Mouse (Mus musculus) forebrain, embryonic 12.5 days (tissue): ENCODE measurements at regions not wholly inside any gene's neighbourhood (a gene's known extent, or its start where the extent isn't known, plus 50 kb on each side); places are given as distances from the start of the nearest gene placed in this dataset.

ENCODE experiments used
- ATAC-seq: fragments of 200-750 bp; cut with Nextera tagmentation; 2 replicates; pipeline ENCODE4 v1.8.0; 2017; ENCODE audit warnings: moderate TSS enrichment; ENCODE audit not compliant: low FRiP score
- H3K27ac ChIP-seq: fragments of 300-500 bp; sonication (generic); 2 replicates; pipeline ENCODE4 v1.5.1; 2016; ENCODE audit warnings: mild to moderate bottlenecking
- H3K27me3 ChIP-seq: fragments of 300-500 bp; sonication (generic); 2 replicates; pipeline ENCODE4 v1.6.1; 2016; ENCODE audit warnings: mild to moderate bottlenecking
- H3K36me3 ChIP-seq: fragments of 300-500 bp; sonication (generic); replicated peaks from 2 replicates; pipeline ENCODE4 v1.6.1; 2016; ENCODE audit warnings: mild to moderate bottlenecking
- H3K4me1 ChIP-seq: fragments of 300-500 bp; sonication (generic); 2 replicates; pipeline ENCODE4 v1.6.1; 2016
- H3K4me2 ChIP-seq: fragments of 300-500 bp; sonication (generic); 2 replicates; pipeline ENCODE4 v1.6.1; 2016; ENCODE audit warnings: mild to moderate bottlenecking, moderate library complexity
- H3K4me3 ChIP-seq: fragments of 300-500 bp; sonication (generic); replicated peaks from 2 replicates; pipeline ENCODE4 v1.5.1; 2016; ENCODE audit warnings: mild to moderate bottlenecking
- H3K9ac ChIP-seq: fragments of 300-500 bp; sonication (generic); 2 replicates; pipeline ENCODE4 v1.6.1; 2016; ENCODE audit warnings: mild to moderate bottlenecking
- H3K9me3 ChIP-seq: fragments of 300-500 bp; sonication (generic); 2 replicates; pipeline ENCODE4 v1.6.1; 2016
- WGBS: fragments of 180-500 bp; shearing (Covaris S2); methylation state at CpG from one replicate; pipeline ENCODE4 v1.1.7; 2016; 5-methylcytosine and 5-hydroxymethylcytosine counted together

GRCm38 (mm10) chr9:61163671-61164288, 208.4 kb upstream of the Tle3 start:
- no peak for ATAC-seq
- Histone ChIP-seq H3K9me3 (no peaks in the 10 kb centered on the region), H3K4me3 (no peak overlapping the region), H3K36me3 (no peaks in the 10 kb centered on the region), H3K27ac (0 out of 2 replicates have a peak overlapping the region, but pooled peaks have one; percentile 42), H3K4me2 (no peak overlapping the region), H3K4me1 (peaks cover 33% of the 10 kb centered on the region), H3K27me3 (peaks cover 44% of the 10 kb centered on the region), H3K9ac (no peak overlapping the region)
- 72% methylated on average over 19 of the region's 19 CpGs for WGBS

- ATAC-seq, result no peak
- peaks cover 30% of the 10 kb centered on the region for H3K4me1 ChIP-seq
- peaks cover 39% of the 10 kb centered on the region for H3K27me3 ChIP-seq
- 69% methylated on average over 11 of the region's 11 CpGs for WGBS
- no peak overlapping the region for H3K9ac ChIP-seq
- no peak overlapping the region for H3K4me3 ChIP-seq
- no peaks in the 10 kb centered on the region for H3K9me3 ChIP-seq
- no peaks in the 10 kb centered on the region for H3K36me3 ChIP-seq
- no peak overlapping the region for H3K4me2 ChIP-seq
- H3K27ac ChIP-seq, result no peak overlapping the region
These were observed 207.5 kb upstream of the Tle3 start for GRCm38 (mm10) chr9:61164501-61165251.

GRCm38 (mm10) chr9:61166115-61166514, 206.1 kb upstream of the Tle3 start:
- Histone ChIP-seq H3K9ac (no peak overlapping the region), H3K4me3 (no peak overlapping the region), H3K27ac (no peak overlapping the region), H3K36me3 (no peaks in the 10 kb centered on the region), H3K4me1 (peaks cover 30% of the 10 kb centered on the region), H3K4me2 (no peak overlapping the region), H3K9me3 (no peaks in the 10 kb centered on the region), H3K27me3 (peaks cover 25% of the 10 kb centered on the region; the same call in 1 of the 2 replicates)
- 83% methylated on average over 2 of the region's 2 CpGs for WGBS
- ATAC-seq, result no peak

GRCm38 (mm10) chr9:61167097-61167842, 204.9 kb upstream of the Tle3 start:
- Histone ChIP-seq H3K4me2 (no peak overlapping the region), H3K4me3 (no peak overlapping the region), H3K4me1 (peaks cover 29% of the 10 kb centered on the region), H3K9me3 (no peaks in the 10 kb centered on the region; the same call in 1 of the 2 replicates), H3K27me3 (peaks cover 25% of the 10 kb centered on the region; the same call in 1 of the 2 replicates), H3K27ac (no peak overlapping the region), H3K36me3 (no peaks in the 10 kb centered on the region), H3K9ac (no peak overlapping the region)
- 91% methylated on average over 11 of the region's 11 CpGs for WGBS
- ATAC-seq, result no peak

DNA sequence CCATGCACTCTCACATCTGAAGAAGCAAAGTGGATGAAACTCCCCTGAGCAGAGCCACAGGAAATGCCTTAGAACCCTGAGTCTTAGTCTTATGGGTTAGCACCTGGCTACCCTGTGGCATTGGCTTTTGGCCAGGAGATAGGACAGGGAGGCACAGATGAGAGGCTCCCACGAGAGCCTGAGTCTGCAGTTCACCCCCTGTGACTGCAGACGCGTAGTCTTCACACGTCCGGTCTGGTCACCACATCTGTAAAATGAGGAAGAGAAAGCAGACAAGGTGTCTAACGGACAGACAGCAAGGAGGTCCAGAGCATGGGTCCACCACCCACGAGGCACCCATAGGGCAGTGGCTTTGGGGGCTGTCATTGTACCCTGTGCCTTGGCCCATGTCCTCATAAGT, 203.2 kb upstream of the Tle3 start:
- Histone ChIP-seq H3K27me3 (peaks cover 24% of the 10 kb centered on the region; the same call in 1 of the 2 replicates), H3K4me1 (peaks cover 13% of the 10 kb centered on the region; the same call in 1 of the 2 replicates), H3K4me2 (no peak overlapping the region), H3K36me3 (no peaks in the 10 kb centered on the region), H3K9me3 (no peaks in the 10 kb centered on the region; the same call in 1 of the 2 replicates), H3K4me3 (no peak overlapping the region), H3K27ac (no peak overlapping the region), H3K9ac (no peak overlapping the region)
- WGBS, result 91% methylated on average over 7 of the region's 7 CpGs
- no peak for ATAC-seq

- Histone ChIP-seq H3K9ac (no peak overlapping the region), H3K27me3 (peaks cover 30% of the 10 kb centered on the region), H3K36me3 (no peaks in the 10 kb centered on the region), H3K9me3 (no peaks in the 10 kb centered on the region; the same call in 1 of the 2 replicates), H3K27ac (no peak overlapping the region), H3K4me1 (peaks cover 7% of the 10 kb centered on the region; the same call in 1 of the 2 replicates), H3K4me3 (no peak overlapping the region), H3K4me2 (no peak overlapping the region)
- 87% methylated on average over 9 of the region's 9 CpGs for WGBS
- ATAC-seq, result no peak
These were observed 202.6 kb upstream of the Tle3 start for GRCm38 (mm10) chr9:61169506-61170090.

- Histone ChIP-seq H3K4me1 (no peaks in the 10 kb centered on the region; the same call in 1 of the 2 replicates), H3K36me3 (no peaks in the 10 kb centered on the region), H3K27me3 (peaks cover 21% of the 10 kb centered on the region), H3K9ac (no peak overlapping the region), H3K4me3 (no peak overlapping the region), H3K27ac (no peak overlapping the region), H3K9me3 (no peaks in the 10 kb centered on the region; the same call in 1 of the 2 replicates), H3K4me2 (no peak overlapping the region)
- no peak for ATAC-seq
- WGBS, result 95% methylated on average over 6 of the region's 6 CpGs
These were observed 201.2 kb upstream of the Tle3 start for GRCm38 (mm10) chr9:61170921-61171320.

DNA sequence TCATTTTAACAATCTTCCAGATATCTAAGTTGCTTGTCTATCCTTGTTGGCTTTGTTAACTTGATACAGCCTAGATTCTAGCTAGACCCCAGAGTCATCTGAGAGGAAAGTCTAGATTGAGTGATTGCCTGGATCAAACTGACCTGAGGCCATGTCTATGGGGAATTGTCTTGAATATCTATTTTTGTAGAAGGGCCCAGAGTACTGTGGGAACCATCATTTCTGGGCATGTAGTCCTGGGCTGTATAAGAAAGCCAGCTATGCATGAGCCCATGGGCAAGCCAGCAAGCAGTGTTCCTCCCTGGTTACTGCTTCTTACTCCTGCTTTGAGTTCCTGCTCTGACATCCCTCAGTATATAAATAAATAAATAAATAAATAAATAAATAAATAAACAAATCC, 199.7 kb upstream of the Tle3 start:
- ATAC-seq, result no peak
- Histone ChIP-seq H3K27ac (no peak overlapping the region), H3K27me3 (peaks cover 21% of the 10 kb centered on the region), H3K4me1 (no peaks in the 10 kb centered on the region; the same call in 1 of the 2 replicates), H3K9ac (no peak overlapping the region), H3K4me3 (no peak overlapping the region), H3K9me3 (no peaks in the 10 kb centered on the region; the same call in 1 of the 2 replicates), H3K4me2 (no peak overlapping the region), H3K36me3 (no peaks in the 10 kb centered on the region)

- Histone ChIP-seq H3K27ac (no peak overlapping the region), H3K4me2 (no peak overlapping the region), H3K4me1 (no peaks in the 10 kb centered on the region; the same call in 1 of the 2 replicates), H3K4me3 (no peak overlapping the region), H3K9ac (no peak overlapping the region), H3K9me3 (no peaks in the 10 kb centered on the region; the same call in 1 of the 2 replicates), H3K27me3 (peaks cover 21% of the 10 kb centered on the region), H3K36me3 (no peaks in the 10 kb centered on the region)
- no peak for ATAC-seq
These were observed 198.6 kb upstream of the Tle3 start for GRCm38 (mm10) chr9:61173548-61173947.

- Histone ChIP-seq H3K9ac (no peak overlapping the region), H3K27ac (no peak overlapping the region), H3K4me2 (no peak overlapping the region), H3K4me3 (no peak overlapping the region), H3K27me3 (peaks cover 25% of the 10 kb centered on the region), H3K9me3 (no peaks in the 10 kb centered on the region; the same call in 1 of the 2 replicates), H3K36me3 (no peaks in the 10 kb centered on the region), H3K4me1 (no peaks in the 10 kb centered on the region; the same call in 1 of the 2 replicates)
- 93% methylated on average over 2 of the region's 2 CpGs for WGBS
- no peak for ATAC-seq
These were observed 196.8 kb upstream of the Tle3 start for GRCm38 (mm10) chr9:61175381-61175780.

DNA sequence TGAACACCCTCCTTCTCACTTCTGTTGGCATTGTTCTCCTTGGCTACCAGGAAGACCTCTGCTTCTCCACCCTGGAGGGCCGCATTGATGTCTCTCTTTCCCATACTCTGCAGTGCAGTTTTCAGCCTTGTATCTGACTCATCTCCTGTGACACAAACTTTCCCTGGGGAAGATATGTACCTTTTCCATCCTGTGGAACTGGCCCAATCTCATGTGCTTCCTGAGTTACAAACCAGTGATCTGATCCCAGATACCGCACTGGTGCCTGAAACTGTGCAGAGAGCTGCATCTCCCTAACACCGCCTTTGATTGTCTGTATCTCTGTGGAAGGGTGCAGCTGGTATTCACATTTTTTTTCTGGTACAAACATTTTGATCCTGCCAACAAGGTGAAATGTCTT, 195.3 kb upstream of the Tle3 start:
- Histone ChIP-seq H3K9ac (no peak overlapping the region), H3K4me2 (no peak overlapping the region), H3K27me3 (peaks cover 25% of the 10 kb centered on the region), H3K4me3 (no peak overlapping the region), H3K9me3 (no peaks in the 10 kb centered on the region), H3K27ac (no peak overlapping the region), H3K4me1 (no peaks in the 10 kb centered on the region; the same call in 1 of the 2 replicates), H3K36me3 (no peaks in the 10 kb centered on the region)
- ATAC-seq, result no peak
- 96% methylated on average over 3 of the region's 3 CpGs for WGBS
